Mouse (Mus musculus) lung, postnatal 0 days (tissue): ENCODE data around the gene 1700014D04Rik. TPM values are rescaled to one million over a fixed set of nuclear protein-coding genes. Genes with fewer than 3 reads are reported as not detected.
"Not testable (repeated sequence)": the region's sequence is repeated elsewhere in the genome, so short reads cannot be mapped to it uniquely, and the experiment has no call there.

ENCODE experiments used
- ATAC-seq: fragments of 200-750 bp; cut with Nextera tagmentation; 2 replicates; pipeline ENCODE4 v1.8.0; 2017; ENCODE audit warnings: moderate library complexity
- DNase-seq: peaks from one replicate; pipeline ENCODE4 v3.0.0-alpha.2; 2016; ENCODE audit warnings: low spot score
- H3K27ac ChIP-seq: fragments of 300-500 bp; sonication (generic); 2 replicates; pipeline ENCODE4 v1.5.1; 2014; ENCODE audit warnings: antibody characterized with exemption, mild to moderate bottlenecking, low read length, mixed read lengths
- H3K27me3 ChIP-seq: fragments of 300-500 bp; sonication (generic); replicated peaks from 2 replicates; pipeline ENCODE4 v1.6.1; 2014; ENCODE audit warnings: low read length, mixed read lengths; ENCODE audit not compliant: insufficient read depth
- H3K36me3 ChIP-seq: fragments of 300-500 bp; sonication (generic); 2 replicates; pipeline ENCODE4 v1.6.1; 2014; ENCODE audit warnings: low read length, mixed read lengths; ENCODE audit not compliant: insufficient read depth
- H3K4me1 ChIP-seq: fragments of 300-500 bp; sonication (generic); 2 replicates; pipeline ENCODE4 v1.6.1; 2014; ENCODE audit warnings: antibody characterized with exemption, low read depth, low read length, mixed read lengths; ENCODE audit not compliant: insufficient read depth
- H3K4me2 ChIP-seq: fragments of 300-500 bp; sonication (generic); replicated peaks from 2 replicates; pipeline ENCODE4 v1.6.1; 2014; ENCODE audit warnings: low read depth, mild to moderate bottlenecking, low read length, moderate library complexity, mixed read lengths
- H3K4me3 ChIP-seq: fragments of 300-500 bp; sonication (generic); 2 replicates; pipeline ENCODE4 v1.5.1; 2014; ENCODE audit warnings: low read depth, low read length
- H3K9ac ChIP-seq: fragments of 300-500 bp; sonication (generic); replicated peaks from 2 replicates; pipeline ENCODE4 v1.6.1; 2014; ENCODE audit warnings: low read depth, mild to moderate bottlenecking
- H3K9me3 ChIP-seq: fragments of 300-500 bp; sonication (generic); 2 replicates; pipeline ENCODE4 v1.6.1; 2016; ENCODE audit warnings: low read length, mixed read lengths
- CTCF ChIP-seq: IDR thresholded peaks from 2 replicates; pipeline ENCODE4 v1.5.1; 2016; ENCODE audit warnings: antibody characterized with exemption, mild to moderate bottlenecking
- EP300 ChIP-seq: IDR thresholded peaks from 2 replicates; pipeline ENCODE4 v1.6.1; 2016; ENCODE audit warnings: antibody characterized with exemption, mild to moderate bottlenecking, control low read depth
- WGBS: fragments of 180-500 bp; shearing (Covaris S2); extraction: QIAGEN DNeasy Blood & Tissue Kit; methylation state at CpG from one replicate; pipeline ENCODE4 v1.1.7; 2014; 5-methylcytosine and 5-hydroxymethylcytosine counted together
- polyA plus RNA-seq: library from polyadenylated mRNA; unstranded; fragments of >200 nt; fragmentation: Nextera tagmentation; extraction: Ambion mirVana; gene quantifications from 2 replicates; pipeline ENCODE4 v1.2.1, GENCODE M21; 2015

The 1700014D04Rik gene
- polyA plus RNA-seq, 1 experiment from 2014 or later: 0.05 TPM

DNA sequence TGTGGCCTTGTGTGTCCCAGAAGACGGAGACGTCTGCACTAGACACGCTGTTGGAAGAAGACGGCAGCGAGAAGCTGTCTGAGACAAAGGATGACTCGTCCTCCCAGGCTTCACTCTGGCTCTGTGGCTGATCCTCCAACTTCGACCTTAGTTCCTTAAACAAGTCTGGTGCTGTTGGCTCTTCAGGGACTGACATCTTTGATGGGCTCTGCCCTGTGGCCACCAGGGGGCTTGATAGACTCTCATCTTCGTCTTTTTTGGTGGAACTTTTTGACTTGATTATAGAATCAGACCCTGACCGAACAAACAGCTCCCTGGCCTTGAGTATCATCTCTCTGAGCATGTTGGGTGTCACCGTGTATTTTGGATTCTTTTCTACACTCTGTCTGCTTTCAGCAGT lies 4.9 kb downstream of the 1700014D04Rik start:
- peak; percentile 39 for DNase-seq
- TF ChIP-seq CTCF (peak; percentile 60), EP300 (no peak)
- H3K27me3 ChIP-seq: no peaks in the 10 kb centered on the region

DNA sequence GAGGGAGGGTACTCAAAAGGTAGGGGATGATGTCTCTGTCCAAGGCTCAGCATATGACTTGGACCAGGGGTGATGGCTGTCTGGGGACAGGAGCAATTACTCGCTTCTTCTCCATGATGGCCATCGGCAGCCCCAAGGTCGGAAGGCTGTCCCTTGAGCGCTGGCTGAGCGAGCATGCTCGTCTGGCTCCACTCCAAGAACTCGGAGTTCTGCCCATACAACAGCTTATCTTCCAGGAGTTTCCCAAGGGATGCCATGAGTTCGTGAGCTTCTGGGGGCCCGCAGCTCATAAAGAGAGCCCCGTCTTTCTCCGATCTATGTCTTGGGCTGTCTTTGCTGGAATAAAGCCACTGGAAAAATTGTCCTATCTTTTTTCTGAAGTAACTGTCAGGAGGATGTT lies 5.5 kb downstream of the 1700014D04Rik start:
- H3K4me2 ChIP-seq: no peak overlapping the region
- peak; percentile 33 for DNase-seq
- 70% methylated on average over 11 of the region's 11 CpGs for WGBS

More for the DNA sequence above, 4.9 kb downstream of the 1700014D04Rik start:
- Histone ChIP-seq H3K9me3 (no peaks in the 10 kb centered on the region), H3K4me2 (no peak overlapping the region), H3K27ac (no peak overlapping the region), H3K4me3 (no peak overlapping the region), H3K4me1 (no peaks in the 10 kb centered on the region), H3K9ac (no peak overlapping the region), H3K36me3 (no peaks in the 10 kb centered on the region)
- 0 out of 2 replicates have a peak, but pooled peaks have one; percentile 23 for ATAC-seq
- WGBS: 71% methylated on average over 10 of the region's 10 CpGs

DNA sequence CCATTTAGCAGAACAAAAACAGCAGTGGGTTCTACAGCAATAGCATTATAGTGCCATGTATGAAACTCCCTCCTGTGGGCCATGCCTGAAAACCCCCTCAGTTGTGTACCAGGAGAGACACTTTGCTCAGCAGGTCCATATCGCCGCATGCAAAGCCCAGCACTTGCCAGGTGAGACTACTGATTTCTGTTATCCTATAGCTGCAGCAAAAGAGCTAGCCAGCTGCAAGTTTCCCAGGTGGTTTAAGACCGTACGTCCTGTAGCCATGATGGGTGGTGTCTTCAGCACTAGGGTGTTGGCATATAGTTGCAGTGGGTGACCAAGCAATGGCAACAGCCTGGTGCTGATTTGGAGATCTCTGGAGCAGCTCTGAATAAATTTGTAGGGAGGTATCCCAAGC lies 7.2 kb downstream of the 1700014D04Rik start:
- H3K27ac ChIP-seq: no peak overlapping the region
- no peaks in the 10 kb centered on the region for H3K9me3 ChIP-seq
- no peaks in the 10 kb centered on the region for H3K36me3 ChIP-seq
- no peaks in the 10 kb centered on the region for H3K27me3 ChIP-seq
- DNase-seq (no peak), ATAC-seq (no peak)
- H3K4me1 ChIP-seq: no peaks in the 10 kb centered on the region
- no peak overlapping the region for H3K4me2 ChIP-seq
- TF ChIP-seq EP300: no peak
- no peak for TF ChIP-seq CTCF
- H3K9ac ChIP-seq: no peak overlapping the region
- WGBS: 87% methylated on average over 4 of the region's 4 CpGs
- no peak overlapping the region for H3K4me3 ChIP-seq

More for the DNA sequence above, 5.5 kb downstream of the 1700014D04Rik start:
- Histone ChIP-seq H3K27me3 (no peaks in the 10 kb centered on the region), H3K36me3 (no peaks in the 10 kb centered on the region), H3K9ac (no peak overlapping the region), H3K4me3 (no peak overlapping the region), H3K27ac (no peak overlapping the region), H3K9me3 (no peaks in the 10 kb centered on the region), H3K4me1 (no peaks in the 10 kb centered on the region)
- ATAC-seq: no peak
- TF ChIP-seq EP300 (no peak), CTCF (no peak)

DNA sequence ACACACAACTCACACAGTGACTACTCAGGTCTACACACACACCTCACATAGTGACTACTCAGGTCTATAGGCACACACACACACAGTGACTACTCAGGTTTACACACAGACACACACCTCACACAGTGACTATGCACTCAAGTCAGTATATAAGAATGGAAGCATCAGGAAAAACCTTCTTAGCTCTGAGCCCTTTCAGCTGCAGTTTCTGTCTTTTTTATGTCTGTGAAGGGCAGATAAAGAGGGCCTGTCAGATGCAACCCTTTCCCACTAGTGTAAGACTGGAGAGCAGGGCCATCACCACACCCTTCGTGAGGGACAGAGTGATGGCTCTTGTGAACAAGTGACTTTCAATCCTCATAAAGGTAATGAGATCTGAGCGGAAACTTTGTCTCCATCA lies 8.1 kb downstream of the 1700014D04Rik start:
- Histone ChIP-seq H3K27me3 (no peaks in the 10 kb centered on the region), H3K9ac (no peak overlapping the region), H3K4me3 (no peak overlapping the region), H3K4me2 (no peak overlapping the region), H3K27ac (no peak overlapping the region), H3K4me1 (no peaks in the 10 kb centered on the region), H3K36me3 (no peaks in the 10 kb centered on the region), H3K9me3 (no peaks in the 10 kb centered on the region)
- no peak for DNase-seq
- 78% methylated on average over 2 of the region's 2 CpGs for WGBS
- TF ChIP-seq EP300 (no peak), CTCF (no peak)
- no peak for ATAC-seq

DNA sequence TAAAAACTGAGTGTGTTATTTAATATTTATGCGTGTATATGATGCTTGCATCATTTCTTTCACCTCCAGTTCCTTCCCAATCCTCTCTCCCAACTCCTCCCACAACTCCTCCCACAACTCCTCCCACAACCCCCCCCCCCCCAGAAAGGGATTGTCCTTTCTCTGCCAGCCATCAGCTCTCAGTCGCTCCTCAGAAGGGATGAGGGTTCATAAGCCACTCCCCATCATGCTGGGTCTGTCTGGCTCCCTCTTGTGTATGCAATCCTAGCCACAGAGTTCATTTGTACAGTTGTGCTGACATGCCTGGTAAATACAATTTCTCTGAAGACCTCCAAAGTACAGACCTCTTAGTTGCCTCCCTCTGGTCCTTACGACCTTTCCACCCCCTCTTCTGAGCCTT lies 11.4 kb downstream of the 1700014D04Rik start:
- H3K4me2 ChIP-seq: no peak overlapping the region
- H3K36me3 ChIP-seq: no peaks in the 10 kb centered on the region
- H3K9ac ChIP-seq: no peak overlapping the region
- no peak overlapping the region for H3K4me3 ChIP-seq
- H3K9me3 ChIP-seq: no peaks in the 10 kb centered on the region
- peak; percentile 80 for DNase-seq
- H3K4me1 ChIP-seq: no peaks in the 10 kb centered on the region
- TF ChIP-seq CTCF (peak; percentile 58), EP300 (no peak)
- H3K27me3 ChIP-seq: no peaks in the 10 kb centered on the region
- no peak overlapping the region for H3K27ac ChIP-seq
- WGBS: 21% methylated on average over 3 of the region's 3 CpGs
- peak; percentile 86 for ATAC-seq

DNA sequence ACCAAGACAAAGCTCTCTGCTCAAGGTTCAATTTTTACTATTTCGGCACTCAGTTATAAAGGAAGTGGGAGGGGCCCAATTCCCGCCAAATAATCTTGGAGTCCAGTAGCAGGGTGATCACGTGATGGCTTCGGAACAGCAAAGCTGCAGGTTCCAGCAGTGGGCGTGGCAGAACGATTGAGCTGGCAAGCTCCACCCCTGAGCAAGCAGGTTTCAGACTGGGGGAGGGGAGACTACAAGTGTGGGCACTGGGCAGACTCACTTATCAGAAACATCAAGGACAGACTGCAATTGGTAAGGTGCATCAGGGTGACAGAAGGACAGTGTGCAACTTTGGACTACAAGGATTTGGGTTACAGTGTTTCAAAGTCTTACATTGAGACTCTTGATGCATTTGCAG lies 12.2 kb downstream of the 1700014D04Rik start:
- not testable (repeated sequence) for H3K9me3 ChIP-seq, H3K9ac ChIP-seq, H3K27me3 ChIP-seq, H3K4me3 ChIP-seq, H3K36me3 ChIP-seq, H3K4me1 ChIP-seq, H3K27ac ChIP-seq, DNase-seq, ATAC-seq, H3K4me2 ChIP-seq
- WGBS: 14% methylated on average over 5 of the region's 6 CpGs

DNA sequence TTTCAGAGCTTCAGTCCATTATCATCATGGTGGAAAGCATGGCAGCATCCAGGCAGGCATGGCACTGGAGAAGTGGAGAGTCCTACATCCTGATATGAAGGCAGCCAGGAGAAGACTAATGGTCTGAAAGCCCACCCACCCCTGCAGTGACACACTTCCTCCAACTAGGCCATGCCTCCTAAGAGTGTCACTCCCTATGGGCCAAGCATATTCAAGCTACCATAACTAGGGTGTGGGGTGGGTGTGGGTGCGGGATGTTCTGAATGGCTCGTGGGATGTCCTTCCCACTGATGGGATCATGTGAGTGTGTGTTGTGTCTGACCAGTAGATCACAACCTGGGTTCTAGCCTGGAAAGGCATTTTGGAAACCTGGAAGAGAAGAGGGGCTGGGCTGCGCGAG lies 12.6 kb downstream of the 1700014D04Rik start:
- Histone ChIP-seq H3K4me2 (no peak overlapping the region), H3K9ac (no peak overlapping the region), H3K27me3 (no peaks in the 10 kb centered on the region), H3K27ac (no peak overlapping the region), H3K36me3 (no peaks in the 10 kb centered on the region), H3K9me3 (no peaks in the 10 kb centered on the region), H3K4me3 (no peak overlapping the region), H3K4me1 (no peaks in the 10 kb centered on the region)
- no peak for TF ChIP-seq CTCF
- TF ChIP-seq EP300: no peak
- WGBS: 80% methylated on average over 2 of the region's 4 CpGs
- no peak for ATAC-seq
- no peak for DNase-seq
